Mouse (Mus musculus) liver, embryonic 14.5 days (tissue): ENCODE results near the gene Hnrnpa0.

Experiments
- CTCF ChIP-seq: IDR thresholded peaks from 2 replicates; pipeline ENCODE4 v1.5.1; 2016; ENCODE audit warnings: antibody characterized with exemption, low read depth, control low read depth
- EP300 ChIP-seq: IDR thresholded peaks from 2 replicates; pipeline ENCODE4 v1.6.1; 2016; ENCODE audit warnings: antibody characterized with exemption, low read depth

DNA sequence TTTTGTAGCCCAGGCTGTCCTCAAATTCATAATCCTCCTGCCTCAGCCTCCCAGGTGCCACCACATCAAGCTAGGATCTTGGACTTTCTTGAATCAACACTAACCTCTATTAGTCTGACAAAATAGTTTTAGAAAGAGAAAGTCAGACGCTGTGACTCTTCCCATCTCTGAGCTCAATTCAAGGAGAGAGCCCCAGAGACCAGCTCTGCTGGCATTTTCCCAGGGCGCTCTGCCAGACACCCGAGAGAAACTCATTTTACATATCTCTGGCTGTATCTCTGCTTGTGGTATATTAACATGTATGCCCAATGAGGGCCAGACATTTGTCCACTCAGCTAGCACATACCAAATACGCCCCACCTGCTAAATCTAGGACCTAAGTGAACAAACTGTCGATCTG lies 50.0 kb downstream of the Hnrnpa0 start:
- TF ChIP-seq CTCF (no peak), EP300 (no peak)
